Mouse (Mus musculus): ENCODE data around the gene Ahnak.
A peak's percentile ranks its signal among the peaks of the same experiment; 100 is the strongest.
"Not testable (repeated sequence)": the region's sequence is repeated elsewhere in the genome, so short reads cannot be mapped to it uniquely, and the experiment has no call there.

Gene Ahnak

GRCm38 (mm10) chr19:9095111-9095510 is 106.0 kb downstream of the Ahnak start:
- DNase-seq (ENCODE audit: low spot score in 2 of 2), result no peak

GRCm38 (mm10) chr19:9097441-9097840 is 108.4 kb downstream of the Ahnak start:
- no peak for DNase-seq (ENCODE audit: low spot score in 2 of 2)

- no peak for DNase-seq (ENCODE audit: low spot score in 2 of 2)
Measured at GRCm38 (mm10) chr19:9099751-9100150, 110.7 kb downstream of the Ahnak start.

- DNase-seq (ENCODE audit: low spot score in 2 of 2), result no peak
Measured at GRCm38 (mm10) chr19:9100297-9101061, 111.4 kb downstream of the Ahnak start.

GRCm38 (mm10) chr19:9101062-9101457 is 112.0 kb downstream of the Ahnak start:
- DNase-seq (ENCODE audit: low spot score in 2 of 2), result no peak

- no peak for DNase-seq (ENCODE audit: low spot score in 2 of 2)
Measured at GRCm38 (mm10) chr19:9103986-9104385, 114.9 kb downstream of the Ahnak start.

- DNase-seq (ENCODE audit: low spot score in 2 of 2), result peak; percentile 0 to 61
Measured at GRCm38 (mm10) chr19:9105101-9105685, 116.1 kb downstream of the Ahnak start.

- peak in 1 of 2 experiments; percentile 63 for DNase-seq (ENCODE audit: low spot score in 2 of 2)
Measured at GRCm38 (mm10) chr19:9106096-9106495, 117.0 kb downstream of the Ahnak start.

GRCm38 (mm10) chr19:9106751-9107378 is 117.8 kb downstream of the Ahnak start:
- DNase-seq (ENCODE audit: low spot score in 2 of 2), result peak; percentile 53 to 58

GRCm38 (mm10) chr19:9107379-9107755 is 118.3 kb downstream of the Ahnak start:
- DNase-seq (ENCODE audit: low spot score in 2 of 2), result peak in 1 of 2 experiments; percentile 53

- DNase-seq (ENCODE audit: low spot score in 2 of 2), result peak in 1 of 2 experiments; percentile 7
Measured at GRCm38 (mm10) chr19:9108536-9108935, 119.5 kb downstream of the Ahnak start.

- peak in 1 of 2 experiments; percentile 40 for DNase-seq (ENCODE audit: low spot score in 2 of 2)
Measured at GRCm38 (mm10) chr19:9110182-9110869, 121.2 kb downstream of the Ahnak start.

GRCm38 (mm10) chr19:9112043-9112442 is 123.0 kb downstream of the Ahnak start:
- DNase-seq (ENCODE audit: low spot score in 2 of 2), result peak; percentile 14 to 46

GRCm38 (mm10) chr19:9116268-9116667 is 127.2 kb downstream of the Ahnak start:
- no peak for DNase-seq (ENCODE audit: low spot score in 2 of 2)

- DNase-seq (ENCODE audit: low spot score in 2 of 2), result peak in 1 of 2 experiments; percentile 12
Measured at GRCm38 (mm10) chr19:9117275-9117674, 128.2 kb downstream of the Ahnak start.

GRCm38 (mm10) chr19:9119655-9120425 is 130.8 kb downstream of the Ahnak start:
- peak in 1 of 2 experiments; percentile 12 for DNase-seq (ENCODE audit: low spot score in 2 of 2)

- DNase-seq (ENCODE audit: low spot score in 2 of 2), result no peak
Measured at GRCm38 (mm10) chr19:9122390-9122789, 133.3 kb downstream of the Ahnak start.

GRCm38 (mm10) chr19:9123986-9124385 is 134.9 kb downstream of the Ahnak start:
- not testable (repeated sequence) for DNase-seq (ENCODE audit: low spot score in 2 of 2)
